Mouse (Mus musculus) v-Abl transformed pro-B cells (cell line): ENCODE measurements around the gene D430019H16Rik.

ENCODE experiments used
- in situ Hi-C, 2 experiments: fragments of 400-800 bp; cut with MboI; formaldehyde crosslinking; loops; one replicate each; pipeline ENCODE4 v1.15.1; 2025; ENCODE audit not compliant: unreplicated experiment in 2 of 2

Gene D430019H16Rik

GRCm38 (mm10) chr12:105534842-105535241 is 81.2 kb downstream of the D430019H16Rik start:
- in situ Hi-C loops = no loop called here

- in situ Hi-C loops = no loop called here
Observed at GRCm38 (mm10) chr12:105535968-105536760, 82.5 kb downstream of the D430019H16Rik start.

- in situ Hi-C loops = no loop called here
Observed at GRCm38 (mm10) chr12:105537162-105537561, 83.5 kb downstream of the D430019H16Rik start.

- in situ Hi-C loops = no loop called here
Observed at GRCm38 (mm10) chr12:105539649-105540048, 86.0 kb downstream of the D430019H16Rik start.

- in situ Hi-C loops = no loop called here
Observed at GRCm38 (mm10) chr12:105541590-105542402, 88.1 kb downstream of the D430019H16Rik start.

- in situ Hi-C loops = no loop called here
Observed at GRCm38 (mm10) chr12:105542513-105542912, 88.9 kb downstream of the D430019H16Rik start.
